Mouse (Mus musculus): ENCODE measurements around the gene Adam15.
A peak's percentile ranks its signal among the peaks of the same experiment; 100 is the strongest.

Adam15 gene

DNA sequence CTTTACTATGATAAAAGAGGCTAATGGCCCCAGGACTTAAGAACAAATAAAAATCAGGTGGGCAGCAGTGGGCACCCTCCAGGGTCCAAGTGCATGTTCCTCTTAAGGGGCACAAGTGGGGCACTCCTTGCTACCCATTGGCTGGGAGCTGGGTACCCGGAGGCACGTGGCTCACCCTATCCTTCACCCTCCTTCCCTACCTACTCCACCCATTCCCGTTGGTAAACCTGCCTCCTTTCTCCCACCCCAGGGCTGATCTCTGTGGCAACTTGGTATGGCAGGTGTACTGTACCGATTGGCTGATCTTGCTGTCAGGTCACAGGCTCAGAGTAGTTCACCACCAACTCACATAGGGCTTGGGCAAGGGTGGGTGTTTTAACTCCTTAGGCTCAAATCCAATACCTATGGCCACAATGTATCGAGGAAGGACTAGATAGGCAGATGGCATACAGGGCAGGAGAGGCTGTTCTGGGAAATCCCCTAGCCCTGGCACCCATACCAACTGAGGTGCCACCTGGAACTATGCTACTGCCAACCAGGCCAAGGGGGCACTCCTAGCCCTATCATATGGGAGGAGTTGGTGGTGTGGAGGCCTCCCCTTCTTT lies 34.0 kb upstream of the Adam15 start:
- DNase-seq, result peak in 1 of 2 experiments; percentile 23

GRCm38 (mm10) chr3:89382950-89383349 lies 33.2 kb upstream of the Adam15 start:
- DNase-seq, result no peak

DNA sequence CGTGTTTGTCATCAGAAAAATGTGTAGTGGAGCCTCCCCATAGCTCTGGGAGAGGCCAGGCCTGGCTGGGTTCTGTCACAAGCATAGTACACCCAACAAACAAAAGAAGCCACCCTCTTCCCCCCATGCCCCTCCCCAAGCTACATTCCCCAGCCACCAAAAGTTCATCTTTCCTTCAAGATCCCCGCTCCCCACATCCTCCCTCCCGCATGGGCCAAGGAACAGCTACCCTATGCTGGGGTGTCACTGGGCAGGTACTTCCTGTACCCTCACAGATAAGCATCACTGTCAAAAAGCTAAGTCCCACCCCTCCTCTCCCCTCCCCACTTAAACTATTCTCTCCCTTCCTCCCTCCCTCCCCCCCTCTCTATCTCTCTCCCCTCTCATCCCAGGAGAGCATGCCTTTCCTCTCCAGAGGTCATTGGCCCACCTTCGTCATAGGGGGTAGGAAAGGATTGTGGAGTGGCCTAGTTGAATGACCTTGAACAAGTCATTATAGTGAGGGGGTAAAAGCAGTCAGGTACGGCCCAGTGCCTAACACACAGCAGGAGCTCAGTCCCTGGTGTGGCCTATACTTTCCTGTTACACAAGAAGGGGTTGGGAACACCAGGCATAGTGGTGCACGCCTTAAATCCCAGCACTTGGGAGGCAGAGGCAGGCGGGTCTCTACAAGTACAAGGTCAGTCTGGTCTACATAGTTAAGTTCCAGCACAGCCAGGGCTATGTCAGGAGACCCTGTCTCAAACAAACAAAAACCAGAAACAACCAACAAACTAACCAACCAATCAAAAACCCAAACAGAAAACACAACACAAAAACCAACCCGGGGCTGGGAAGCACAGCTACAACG lies 32.5 kb upstream of the Adam15 start:
- DNase-seq, result no peak

GRCm38 (mm10) chr3:89381233-89381632 lies 31.4 kb upstream of the Adam15 start:
- peak in 1 of 2 experiments; percentile 27 for DNase-seq

GRCm38 (mm10) chr3:89380711-89381110 lies 30.9 kb upstream of the Adam15 start:
- DNase-seq, result no peak

GRCm38 (mm10) chr3:89380291-89380690 lies 30.5 kb upstream of the Adam15 start:
- DNase-seq, result no peak

GRCm38 (mm10) chr3:89379388-89380131 lies 29.8 kb upstream of the Adam15 start:
- peak in 1 of 2 experiments; percentile 20 for DNase-seq

DNA sequence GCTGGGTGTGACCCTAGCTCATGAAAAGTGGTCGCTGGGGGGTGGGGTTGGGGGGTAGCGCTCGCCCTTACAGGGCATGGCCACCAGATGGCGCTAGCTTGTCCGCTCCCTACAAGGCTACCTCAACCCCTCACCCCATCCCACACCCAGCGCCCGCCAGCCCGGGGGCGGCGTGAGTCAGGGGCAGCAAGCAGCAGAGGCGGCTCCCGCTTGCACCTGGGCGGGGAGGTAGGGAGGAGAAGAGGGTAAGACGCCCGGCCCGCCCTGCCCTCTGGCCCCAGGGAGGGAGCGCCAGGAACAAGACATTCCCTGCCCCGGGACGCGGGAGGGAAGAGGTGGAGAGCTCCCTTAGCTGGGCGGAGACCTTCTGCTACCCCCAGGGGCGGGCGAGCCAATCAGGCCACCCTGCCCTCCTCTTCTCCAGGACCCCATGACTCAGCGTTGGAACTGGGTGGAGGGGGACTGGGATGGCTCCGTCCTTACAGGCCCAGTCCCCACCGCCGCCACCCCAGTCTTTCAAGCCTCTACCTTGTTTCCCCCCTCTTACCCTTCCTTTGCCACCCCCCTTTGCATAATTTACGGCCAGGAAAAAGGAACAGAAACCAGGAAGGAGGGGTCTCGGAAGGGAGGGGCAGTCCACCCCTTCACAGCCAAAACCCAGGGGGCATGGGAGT lies 28.7 kb upstream of the Adam15 start:
- DNase-seq, result peak; percentile 87 to 89

GRCm38 (mm10) chr3:89377831-89378230 lies 28.0 kb upstream of the Adam15 start:
- no peak for DNase-seq

- no peak for DNase-seq
Measured at GRCm38 (mm10) chr3:89373581-89374231, 23.9 kb upstream of the Adam15 start.

DNA sequence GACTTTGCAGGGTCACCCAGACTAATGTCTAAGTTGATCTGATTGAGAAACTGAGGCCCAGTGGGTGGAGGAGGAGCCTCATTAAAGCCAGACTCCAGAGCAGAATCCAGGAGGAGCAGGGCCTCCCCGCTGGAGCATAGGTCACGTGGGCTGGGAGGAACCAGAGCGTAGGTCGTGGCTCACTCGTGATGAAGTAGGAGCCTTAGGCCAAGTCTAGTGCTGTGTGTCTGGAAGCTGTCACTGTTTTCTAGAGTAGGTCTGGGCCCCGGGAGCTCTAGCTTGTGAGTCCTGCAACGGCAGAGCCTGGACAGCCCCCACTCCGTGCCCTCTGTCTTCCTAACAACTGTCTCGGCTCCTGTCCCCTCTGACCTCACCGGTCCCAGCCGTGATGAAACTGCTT lies 17.5 kb upstream of the Adam15 start:
- DNase-seq, result no peak

- DNase-seq, result no peak
Measured at GRCm38 (mm10) chr3:89365486-89366414, 16.0 kb upstream of the Adam15 start.

DNA sequence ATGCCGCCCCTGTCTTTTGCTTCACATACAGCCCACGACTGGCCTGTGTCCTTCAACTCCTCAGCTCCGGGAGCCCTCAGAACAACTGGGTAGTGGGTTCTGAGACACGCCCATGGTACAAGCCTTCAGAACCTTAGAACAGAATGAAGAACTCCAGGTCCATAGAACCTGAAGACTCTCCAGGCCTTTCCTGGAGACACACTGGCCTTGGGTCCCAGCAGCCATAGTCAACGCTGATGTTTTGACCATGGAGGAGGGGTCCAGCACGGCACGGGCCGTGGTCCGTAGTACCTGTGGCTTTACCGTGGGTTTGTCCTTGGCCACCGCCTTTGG lies 15.3 kb upstream of the Adam15 start, which contains the start of gene Dcst1:
Dcst1 (minus strand) TSS at position 101 of the 333 bp plus-strand sequence.
- no peak for DNase-seq

GRCm38 (mm10) chr3:89364631-89365030 lies 14.8 kb upstream of the Adam15 start:
- no peak for DNase-seq

GRCm38 (mm10) chr3:89361675-89362074 lies 11.9 kb upstream of the Adam15 start, which contains the start of gene Dcst2:
TSS of gene Dcst2 (plus strand) at chr3:89361975.
- DNase-seq, result no peak

DNA sequence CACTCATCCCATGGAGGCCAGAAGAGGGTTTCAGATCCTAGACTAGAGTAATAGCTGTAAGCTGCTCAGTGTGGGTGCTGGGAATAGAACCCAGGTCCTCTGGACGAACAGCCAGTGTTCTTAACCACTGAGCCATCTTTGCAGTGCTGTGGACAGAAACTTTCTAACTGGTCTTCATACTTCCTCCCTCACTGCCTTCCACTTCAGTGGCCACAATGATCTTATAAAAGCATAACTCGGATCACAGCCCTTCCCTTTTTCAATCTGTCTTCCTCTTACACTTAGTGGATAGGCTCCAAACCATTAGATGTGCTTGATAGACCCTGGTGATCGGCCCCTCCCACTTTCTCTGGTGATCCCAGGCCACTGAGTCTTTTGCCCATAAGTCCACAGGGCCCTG lies 10.4 kb upstream of the Adam15 start:
- peak in 1 of 2 experiments; percentile 3 for DNase-seq

DNA sequence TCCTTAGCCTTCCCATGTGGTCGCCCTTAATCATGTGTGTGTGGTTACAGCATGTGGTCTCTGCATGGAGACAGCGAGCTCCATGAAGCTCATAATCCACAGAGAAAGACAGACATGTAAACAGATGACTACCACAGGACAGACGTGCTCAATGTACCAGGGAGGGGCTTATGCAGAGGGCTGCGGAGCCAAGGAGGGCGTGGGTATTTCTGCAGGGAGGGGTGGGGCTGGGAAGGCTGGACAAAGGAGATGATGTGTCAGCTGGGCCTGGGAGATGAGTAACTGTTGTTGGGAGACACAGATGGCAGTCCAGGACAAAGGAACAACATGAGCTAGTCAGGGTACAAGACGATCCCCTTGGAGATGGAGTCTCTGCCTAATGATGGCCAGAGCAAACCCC lies 9.8 kb upstream of the Adam15 start:
- peak in 1 of 2 experiments; percentile 8 for DNase-seq

GRCm38 (mm10) chr3:89356029-89356428 lies 6.2 kb upstream of the Adam15 start:
- DNase-seq, result peak in 1 of 2 experiments; percentile 2

DNA sequence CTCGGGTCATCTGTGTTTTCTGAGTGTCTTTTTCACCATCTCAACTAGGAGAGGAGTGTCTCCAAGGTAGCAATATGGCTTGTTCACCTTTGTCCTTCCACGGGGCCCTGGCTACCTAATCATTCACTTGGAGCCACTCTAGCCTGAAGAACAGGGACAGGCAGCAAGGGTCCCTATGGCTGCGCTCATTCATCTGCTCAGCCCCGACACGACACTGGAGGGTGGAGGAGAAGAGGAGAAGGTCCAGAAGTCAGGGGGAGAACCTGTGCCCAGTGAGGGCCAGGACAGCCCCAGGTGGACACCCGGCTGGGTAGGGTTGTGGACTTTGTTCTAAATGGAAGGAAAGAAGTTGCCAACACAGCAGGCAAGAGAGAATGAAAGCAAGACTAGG lies 5.7 kb upstream of the Adam15 start:
- DNase-seq, result peak in 1 of 2 experiments; percentile 1

GRCm38 (mm10) chr3:89354816-89355511 lies 5.2 kb upstream of the Adam15 start:
- peak; percentile 92 to 96 for DNase-seq

Data from cerebellum, postnatal 10 days (tissue).